Mouse (Mus musculus): ENCODE measurements at regions not wholly inside any gene's neighbourhood (a gene's known extent, or its start where the extent isn't known, plus 50 kb on each side); places are given as distances from the start of the nearest gene placed in this dataset.

DNA sequence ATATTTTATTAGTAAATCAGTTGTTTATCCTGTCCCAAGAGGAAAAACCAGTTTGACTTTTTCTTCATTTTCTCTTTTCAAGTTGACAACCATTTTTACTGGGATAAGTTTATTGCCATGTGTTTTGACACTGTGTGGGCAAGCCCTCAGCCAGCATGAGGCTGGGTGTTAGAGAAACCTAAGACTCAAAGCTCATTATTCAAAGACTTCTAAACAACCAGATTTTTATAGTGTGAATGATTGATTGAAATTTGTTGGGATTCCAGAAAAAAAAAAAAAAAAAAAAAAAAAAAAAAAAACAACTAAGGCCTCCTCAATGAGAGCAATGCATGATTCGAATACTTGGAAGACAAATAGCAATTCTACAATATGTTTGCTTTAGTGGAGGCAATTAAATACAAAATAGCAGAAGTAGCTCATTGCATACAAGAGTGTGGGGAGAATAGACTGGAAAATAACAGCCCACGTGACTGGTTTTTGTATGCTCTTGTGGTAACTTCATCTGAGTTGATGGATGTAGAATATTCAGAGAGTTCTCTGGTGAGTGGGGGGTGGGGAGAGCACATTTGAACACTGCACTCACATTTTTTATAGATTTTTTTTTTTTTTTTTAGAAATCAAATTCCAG lies 70.9 kb upstream of the Btg1 start:
- TF ChIP-seq GATA1 (IDR thresholded peaks at IDR 0.05; ENCODE audit: borderline replicate concordance, low read length) (no peak), FLI1 (IDR thresholded peaks at IDR 0.05; ENCODE audit: low read length) (no peak)

Data from megakaryocyte, embryonic 14.5 days (primary cell).